Mouse (Mus musculus) gastrocnemius, postnatal 25 days (tissue): Measurements from ENCODE around the gene C2cd2. TPM values are rescaled to one million over a fixed set of nuclear protein-coding genes. Genes with fewer than 3 reads are reported as not detected.
"Not testable (repeated sequence)": the region's sequence is repeated elsewhere in the genome, so short reads cannot be mapped to it uniquely, and the experiment has no call there.

Experiments used
- DNase-seq: peaks from one replicate; pipeline ENCODE4 v3.0.0; 2022
- total RNA-seq, 2 experiments: library from RNA; stranded (reverse); gene quantifications; 1 replicate in 1 of 2; 2 replicates in 1 of 2; pipeline ENCODE4 v1.2.3; 2021

C2cd2 gene
- total RNA-seq, 2 experiments from 2014 or later: 171 to 179 TPM

GRCm38 (mm10) chr16:97946993-97947392, 15.4 kb downstream of the C2cd2 start:
- not testable (repeated sequence) for DNase-seq

DNA sequence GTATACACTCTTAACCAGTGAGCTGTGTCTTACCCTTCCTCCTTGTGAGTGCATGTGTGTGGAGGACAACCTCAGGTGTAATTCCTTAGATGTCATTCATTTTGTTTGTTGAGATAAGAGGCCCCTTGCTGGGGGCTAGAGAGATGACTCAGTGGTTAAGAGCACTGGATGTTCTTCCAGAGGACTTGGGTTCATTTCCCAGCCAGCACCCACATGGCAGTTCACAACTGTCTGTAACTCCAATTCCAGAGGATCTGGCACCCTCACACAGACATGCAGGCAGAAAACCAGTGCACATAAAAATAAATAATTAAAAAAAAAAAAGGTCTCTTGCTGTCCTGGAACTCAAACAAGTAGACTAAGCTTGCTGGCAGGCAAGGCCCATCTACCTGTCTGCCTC, 20.6 kb downstream of the C2cd2 start:
- no peak for DNase-seq

GRCm38 (mm10) chr16:97940471-97940973, 21.9 kb downstream of the C2cd2 start:
- DNase-seq: no peak

DNA sequence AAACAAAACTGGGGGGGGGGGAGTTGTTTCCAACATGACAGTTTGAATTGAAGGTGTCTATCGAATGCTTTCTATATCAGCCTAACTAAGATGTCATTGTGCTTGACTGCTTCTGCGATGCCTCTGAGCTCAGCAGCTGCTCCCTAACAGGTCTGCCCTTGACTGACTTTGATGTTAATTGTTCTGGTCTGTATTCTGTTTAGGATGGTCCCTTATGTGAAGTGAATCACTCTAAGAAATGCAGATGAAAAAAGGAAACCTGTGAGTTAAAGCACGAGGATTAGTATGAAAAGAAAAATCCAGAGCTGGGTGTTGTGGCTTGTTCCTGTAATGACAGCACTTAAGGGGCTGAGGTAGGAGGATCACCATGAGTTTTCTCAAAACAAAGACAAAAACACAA, 26.6 kb downstream of the C2cd2 start:
- no peak for DNase-seq

DNA sequence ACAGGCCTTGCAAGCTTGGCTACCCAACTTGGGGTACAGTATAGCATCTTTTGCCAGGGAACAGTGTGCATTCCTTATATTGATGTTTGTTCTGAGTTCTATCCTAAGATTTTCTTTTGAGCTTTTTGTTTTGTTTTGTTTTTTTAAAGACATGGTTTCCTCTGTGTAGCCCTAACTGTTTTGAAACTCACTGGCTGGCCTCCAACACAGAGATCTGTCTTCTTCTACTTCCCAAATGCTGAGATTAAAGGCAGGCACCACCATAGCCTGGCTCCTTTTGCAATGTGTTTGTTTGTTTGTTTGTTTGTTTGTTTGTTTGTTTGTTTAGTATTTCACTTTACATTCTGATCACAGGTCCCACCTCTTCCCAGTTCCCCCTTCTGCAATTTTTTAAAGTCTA, 32.2 kb downstream of the C2cd2 start:
- no peak for DNase-seq

- peak; percentile 18 for DNase-seq
Observed at GRCm38 (mm10) chr16:97929520-97929919, 32.9 kb downstream of the C2cd2 start.

DNA sequence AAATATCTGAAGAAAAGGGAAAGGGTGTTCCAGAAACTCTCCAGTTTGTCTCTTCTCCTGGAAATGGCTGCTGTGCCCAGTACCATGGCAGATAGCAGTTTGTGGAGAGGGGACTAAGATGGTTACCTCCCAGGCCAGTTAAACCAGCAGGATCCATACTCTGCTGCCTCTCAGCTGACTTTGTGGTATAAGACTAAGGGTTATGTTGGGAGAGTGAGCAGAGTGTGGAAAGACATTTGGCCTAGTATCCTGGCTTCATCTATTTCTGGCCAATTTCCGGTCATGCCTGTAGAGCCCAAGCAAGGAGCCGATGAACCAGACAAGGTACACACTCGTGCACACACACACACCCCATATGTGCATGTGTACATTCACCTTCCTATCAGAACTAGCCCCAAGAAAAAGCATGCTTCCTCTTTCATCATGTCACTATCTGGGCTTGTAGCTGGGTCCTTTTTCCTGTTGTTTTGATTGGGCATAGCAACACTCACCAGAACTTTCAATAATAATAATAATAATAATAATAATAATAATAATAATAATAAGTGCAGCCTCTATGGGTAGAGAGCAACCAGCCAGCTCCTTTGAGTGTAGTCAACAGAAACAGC, 35.0 kb downstream of the C2cd2 start:
- no peak for DNase-seq

DNA sequence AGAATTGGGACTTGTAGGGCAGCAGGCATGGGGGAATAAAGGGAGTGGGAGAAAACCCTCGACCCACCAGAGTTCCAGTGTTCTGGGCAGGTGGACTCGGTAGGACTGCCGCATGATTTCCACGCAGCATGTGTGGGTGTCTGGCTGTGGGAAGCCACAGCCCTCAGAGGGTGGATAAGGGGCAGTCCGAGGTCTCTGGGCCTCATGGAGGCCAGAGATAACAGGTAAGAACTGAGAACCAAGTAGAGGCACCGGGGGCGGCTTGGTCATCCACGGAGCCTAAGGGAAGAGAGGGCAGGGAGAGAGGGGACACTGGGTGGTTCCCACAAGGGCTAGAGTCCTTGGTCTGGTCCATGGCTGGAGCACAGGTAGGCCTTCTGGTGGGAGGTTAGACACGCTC, 36.0 kb downstream of the C2cd2 start:
- no peak for DNase-seq

- no peak for DNase-seq
Observed at GRCm38 (mm10) chr16:97925760-97926159, 36.6 kb downstream of the C2cd2 start.

- no peak for DNase-seq
Observed at GRCm38 (mm10) chr16:97923700-97924099, 38.7 kb downstream of the C2cd2 start.

DNA sequence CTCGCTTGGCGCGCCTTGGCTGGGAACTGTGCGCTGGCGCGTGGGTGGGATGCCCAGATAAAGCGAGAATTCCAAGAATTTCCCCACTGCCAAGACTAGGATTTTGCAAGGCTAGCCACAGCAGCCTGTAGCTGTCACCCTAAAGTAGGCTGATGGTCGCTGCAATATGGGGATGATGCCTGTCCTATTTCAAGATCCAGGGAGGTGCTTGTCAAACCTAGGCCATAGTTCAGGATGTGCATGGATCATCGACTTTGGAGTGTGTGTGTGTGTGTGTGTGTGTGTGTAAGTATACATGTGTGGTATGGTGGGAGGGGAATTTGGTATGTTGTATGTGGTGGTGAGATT, 39.6 kb downstream of the C2cd2 start:
- DNase-seq: no peak

DNA sequence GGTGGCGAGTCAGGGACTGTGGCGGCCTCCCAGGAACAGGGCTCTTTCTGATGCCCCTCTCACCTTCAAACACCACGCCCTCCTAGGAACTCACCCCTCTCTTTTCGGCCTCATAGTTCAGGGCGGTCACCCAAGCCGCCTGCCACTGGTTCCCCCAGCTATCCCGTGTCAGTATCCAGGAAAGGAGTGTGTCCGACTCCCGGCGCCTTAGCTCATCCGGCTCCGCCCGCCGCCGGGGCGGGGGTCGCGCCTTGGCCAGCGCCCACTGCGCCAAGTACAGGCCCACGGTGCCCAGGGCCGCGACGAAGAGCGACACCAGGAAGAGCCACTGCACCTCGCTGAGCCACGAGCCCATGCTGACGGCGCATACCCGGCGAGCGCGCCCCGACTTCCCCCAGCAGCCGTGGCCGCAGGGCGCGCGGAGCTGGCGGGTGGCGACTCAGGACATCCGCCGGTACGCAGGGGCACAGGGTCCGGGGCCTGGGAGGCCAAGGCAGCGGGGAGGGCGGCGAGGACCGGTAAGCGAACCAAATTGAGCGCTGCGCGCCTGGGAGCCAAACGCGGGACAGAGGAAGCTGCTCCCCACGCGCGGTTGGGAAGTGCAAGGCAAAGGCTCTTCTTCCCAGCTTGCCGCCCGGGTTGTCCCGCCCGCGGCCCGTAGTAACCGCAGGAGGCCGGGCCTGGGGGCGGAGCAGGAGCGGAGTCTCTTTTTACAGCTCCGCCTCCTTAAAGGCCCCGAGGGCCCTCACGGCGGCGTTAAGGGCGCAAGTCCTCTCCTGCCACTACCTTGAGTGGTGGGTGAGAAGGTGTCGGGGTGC, 40.2 kb downstream of the C2cd2 start:
- DNase-seq: peak; percentile 91

DNA sequence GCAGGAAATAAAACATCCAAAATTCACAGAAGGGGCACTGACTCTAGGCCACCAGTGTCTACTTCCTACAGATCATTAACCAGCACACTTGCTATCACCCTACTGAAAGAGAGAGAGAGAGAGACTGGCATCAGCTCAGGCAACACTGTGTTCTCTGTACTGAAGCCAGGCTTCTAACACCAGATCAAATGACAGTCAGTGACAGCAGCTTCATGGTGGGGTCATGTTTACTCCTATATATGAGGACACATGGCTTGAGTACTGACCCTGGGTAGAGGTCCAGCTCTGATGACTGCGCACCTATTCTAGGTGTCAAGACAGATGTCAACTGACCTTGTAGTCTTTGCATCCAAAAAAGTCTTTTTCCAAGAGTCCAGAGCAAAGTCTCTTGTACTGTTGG, 41.8 kb downstream of the C2cd2 start:
- DNase-seq: peak; percentile 73

DNA sequence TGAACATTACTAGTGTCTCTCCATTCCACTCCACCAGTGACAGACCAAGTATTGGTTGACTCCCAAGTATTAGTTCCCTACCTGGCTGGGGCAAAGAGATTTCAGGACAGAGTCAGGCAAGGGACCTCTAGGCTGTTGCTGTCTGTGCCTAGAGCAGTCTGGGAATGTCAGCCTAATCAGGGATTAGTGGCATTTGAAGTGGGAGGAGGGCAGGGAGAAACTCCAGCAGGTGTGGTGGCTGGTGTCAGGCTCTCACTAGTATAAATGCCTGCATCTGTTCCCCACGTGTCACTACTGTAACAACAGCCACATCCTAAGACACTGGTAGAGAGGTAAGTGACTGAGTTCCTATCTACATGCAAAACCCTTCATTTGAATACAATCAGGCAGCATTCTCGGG, 42.6 kb downstream of the C2cd2 start:
- DNase-seq: peak; percentile 53

GRCm38 (mm10) chr16:97912873-97913272, 49.5 kb downstream of the C2cd2 start:
- DNase-seq: no peak

DNA sequence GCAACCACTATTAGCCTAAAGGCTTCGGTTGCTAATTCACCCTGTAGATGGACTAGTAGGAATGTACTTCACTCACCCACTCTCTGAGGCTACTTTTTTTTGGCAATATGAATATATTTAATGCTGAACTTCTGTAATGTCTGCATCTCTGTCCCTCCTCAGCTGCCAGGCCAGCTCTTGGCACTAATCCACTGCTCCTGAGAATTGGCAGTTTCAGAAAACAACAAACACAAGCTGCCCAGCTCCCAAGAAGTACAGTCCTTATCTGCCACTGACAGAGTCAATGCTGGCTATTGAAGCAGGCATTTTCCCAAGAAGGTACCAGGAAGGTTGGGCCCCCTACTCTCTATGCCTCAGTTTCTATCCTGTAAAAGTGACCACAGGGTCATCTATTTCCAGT, 53.0 kb downstream of the C2cd2 start:
- no peak for DNase-seq

DNA sequence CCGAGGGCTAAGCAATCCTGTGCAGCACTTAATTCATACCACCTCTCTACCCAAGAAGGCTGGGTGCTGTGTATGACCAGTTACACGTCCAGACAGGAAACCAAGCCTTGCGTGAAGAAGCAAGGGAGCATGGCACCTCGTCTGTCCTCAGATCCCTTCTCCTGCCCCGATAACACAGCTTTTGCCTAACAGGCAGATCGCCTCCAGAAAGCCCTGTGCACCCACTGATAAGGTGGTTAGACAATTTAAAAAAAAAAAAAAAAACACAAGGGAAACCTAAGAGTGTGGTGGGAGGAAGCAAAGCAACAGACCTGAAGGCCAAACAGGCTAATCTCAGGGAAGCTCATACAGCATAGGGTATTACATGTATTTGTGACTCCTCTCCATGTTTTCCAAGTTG, 54.9 kb downstream of the C2cd2 start:
- DNase-seq: no peak

GRCm38 (mm10) chr16:97906337-97906736, 56.1 kb downstream of the C2cd2 start:
- no peak for DNase-seq

- DNase-seq: no peak
Observed at GRCm38 (mm10) chr16:97905449-97905991, 56.9 kb downstream of the C2cd2 start.

- no peak for DNase-seq
Observed at GRCm38 (mm10) chr16:97904035-97904434, 58.4 kb downstream of the C2cd2 start.

- peak; percentile 74 for DNase-seq
Observed at GRCm38 (mm10) chr16:97897346-97898024, 64.9 kb downstream of the C2cd2 start.

GRCm38 (mm10) chr16:97887762-97888161, 74.6 kb downstream of the C2cd2 start:
- DNase-seq: no peak

GRCm38 (mm10) chr16:97883696-97884095, 78.7 kb downstream of the C2cd2 start:
- DNase-seq: no peak
